Mouse (Mus musculus): Measurements from ENCODE around the gene Nrp2. TPM values are rescaled to one million over a fixed set of nuclear protein-coding genes. Genes with fewer than 3 reads are reported as not detected.

Gene Nrp2
- polyA plus RNA-seq, 1 experiment from 2014 or later = 31.1 TPM

DNA sequence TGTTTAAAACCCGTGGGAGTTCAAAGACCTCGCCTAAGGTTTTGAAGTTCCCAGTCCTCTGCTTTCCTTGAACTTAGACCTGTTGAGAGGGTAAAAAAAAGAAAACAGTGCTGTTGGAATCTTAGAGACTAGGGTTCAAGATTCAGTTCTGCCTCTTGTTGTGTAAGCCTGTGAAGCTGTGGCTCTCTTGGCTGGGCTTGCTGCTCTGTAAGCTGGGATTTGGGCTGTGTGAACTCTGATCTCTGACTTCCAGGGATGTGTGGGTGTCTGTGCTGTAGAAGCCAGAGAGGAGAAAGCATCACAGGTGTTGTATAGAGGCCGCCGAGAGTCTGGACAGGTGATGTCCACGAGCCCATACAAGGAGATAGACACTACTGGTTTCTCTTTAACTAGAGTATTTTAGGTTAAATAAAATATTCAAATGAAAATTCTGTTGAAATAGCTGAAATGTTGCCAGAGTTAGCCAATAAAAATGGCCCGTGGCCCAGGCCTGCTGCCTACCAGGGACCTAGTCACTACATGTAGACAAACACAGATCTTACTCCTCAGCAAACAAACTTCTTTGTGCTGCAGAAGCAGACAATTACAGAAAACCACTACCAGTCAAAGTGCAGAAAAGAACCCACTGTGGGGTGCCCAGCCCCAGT is 120.6 kb downstream of the Nrp2 start:
- H3K27me3 ChIP-seq (replicated peaks) = no peaks in the 10 kb centered on the region
- no peak overlapping the region for H3K4me3 ChIP-seq (replicated peaks)
- H3K9ac ChIP-seq = no peak overlapping the region
- ATAC-seq = no peak
- H3K36me3 ChIP-seq = no peaks in the 10 kb centered on the region
- H3K4me2 ChIP-seq (replicated peaks) = no peak overlapping the region
- WGBS = 70% methylated on average over 6 of the region's 6 CpGs
- H3K9me3 ChIP-seq = no peaks in the 10 kb centered on the region
- no peak overlapping the region for H3K27ac ChIP-seq
- H3K4me1 ChIP-seq (replicated peaks) = peaks cover 6% of the 10 kb centered on the region; the same call in 1 of the 2 replicates

DNA sequence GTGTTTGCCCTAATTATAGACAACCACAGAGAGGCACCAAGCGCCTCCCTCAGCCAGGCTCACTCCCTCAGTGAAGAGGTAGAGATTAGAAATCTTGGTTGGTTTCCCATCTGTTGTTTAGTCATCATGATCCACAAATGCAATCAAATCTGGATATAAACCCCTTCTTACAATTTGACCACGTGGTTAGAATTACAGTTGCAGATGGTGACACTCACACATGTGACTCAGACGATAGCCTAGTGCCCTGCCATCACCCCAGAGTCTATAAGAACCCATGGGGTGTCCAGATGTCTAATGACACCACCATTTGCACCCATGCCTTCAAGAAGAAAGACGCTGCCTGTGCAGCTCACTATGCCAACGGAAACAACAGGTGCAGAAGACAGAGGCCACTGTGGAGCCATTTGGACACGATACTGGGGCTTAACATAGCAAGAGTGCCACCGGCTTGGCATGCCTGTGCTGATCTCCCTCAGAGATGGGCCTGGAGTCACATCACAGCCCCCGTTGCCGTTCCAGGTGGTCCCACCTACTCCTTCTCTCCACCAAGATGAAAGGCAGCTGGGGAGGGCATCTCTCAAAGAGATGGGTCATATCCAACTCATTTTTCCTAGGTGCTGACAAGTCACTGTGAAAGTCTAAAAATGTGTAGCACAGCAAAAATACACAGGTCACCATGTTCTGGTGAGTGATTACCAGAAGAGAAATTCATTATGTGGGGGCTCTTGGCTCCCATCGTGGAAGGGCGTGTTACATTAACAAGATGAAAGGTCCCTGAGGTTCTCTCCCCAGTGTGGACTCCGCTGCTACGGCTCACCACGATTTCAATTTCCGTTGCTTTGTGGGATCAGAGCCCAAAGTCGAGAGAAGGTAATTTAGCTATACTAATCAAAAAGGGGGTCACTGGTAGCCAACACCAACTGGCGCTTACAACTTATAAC is 123.0 kb downstream of the Nrp2 start:
- Histone ChIP-seq H3K27me3 (replicated peaks) (no peaks in the 10 kb centered on the region), H3K36me3 (no peaks in the 10 kb centered on the region), H3K9me3 (no peaks in the 10 kb centered on the region), H3K4me1 (replicated peaks) (peaks cover 6% of the 10 kb centered on the region; the same call in 1 of the 2 replicates), H3K4me2 (replicated peaks) (no peak overlapping the region), H3K9ac (no peak overlapping the region), H3K4me3 (replicated peaks) (no peak overlapping the region), H3K27ac (no peak overlapping the region)
- WGBS = 86% methylated on average over 17 of the region's 17 CpGs
- no peak for ATAC-seq

DNA sequence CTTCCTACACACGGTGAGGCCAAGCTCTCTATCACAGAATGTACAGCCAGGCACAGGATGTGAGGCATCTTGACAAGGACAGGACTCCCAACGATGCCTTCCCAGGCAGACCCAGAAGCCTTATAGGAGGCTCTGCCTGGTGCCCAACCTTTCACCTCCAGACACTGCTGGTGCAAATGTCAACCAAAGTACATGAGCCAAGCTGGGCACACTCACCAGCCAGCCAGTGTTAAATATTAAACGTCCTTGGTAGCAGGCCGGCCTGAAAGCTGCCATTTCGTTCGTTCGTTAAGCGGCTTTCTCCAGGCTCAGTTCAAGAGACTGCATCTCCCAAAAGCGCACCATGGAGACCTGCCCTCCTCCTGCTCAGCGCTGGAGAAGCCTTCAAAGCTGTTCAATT is 124.2 kb downstream of the Nrp2 start:
- no peaks in the 10 kb centered on the region for H3K9me3 ChIP-seq
- H3K9ac ChIP-seq = no peak overlapping the region
- WGBS = 56% methylated on average over 10 of the region's 10 CpGs
- no peak overlapping the region for H3K4me2 ChIP-seq (replicated peaks)
- peaks cover 1% of the 10 kb centered on the region; the same call in 1 of the 2 replicates for H3K4me1 ChIP-seq (replicated peaks)
- H3K27me3 ChIP-seq (replicated peaks) = no peaks in the 10 kb centered on the region
- no peak overlapping the region for H3K27ac ChIP-seq
- H3K4me3 ChIP-seq (replicated peaks) = no peak overlapping the region
- no peaks in the 10 kb centered on the region for H3K36me3 ChIP-seq
- no peak for ATAC-seq

DNA sequence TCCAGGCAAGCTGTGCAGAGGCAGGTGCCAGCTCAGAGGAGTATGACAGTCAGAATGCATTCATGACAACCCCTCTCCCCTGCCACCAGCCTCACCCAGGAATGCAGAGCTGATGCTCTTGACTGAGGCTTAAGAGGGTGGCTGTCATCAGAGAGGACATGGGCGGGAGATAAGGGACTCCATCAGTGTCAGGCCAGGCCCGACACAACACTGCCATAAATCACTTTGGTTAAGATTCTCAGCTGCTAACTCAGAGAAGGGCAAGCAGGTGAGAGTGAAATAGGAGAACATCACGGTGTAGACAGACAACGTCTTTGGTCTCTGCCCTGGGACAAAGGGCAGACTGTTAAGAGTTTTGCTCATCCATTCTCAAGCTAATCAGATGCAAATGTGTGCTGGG is 125.1 kb downstream of the Nrp2 start:
- WGBS = 33% methylated on average over 4 of the region's 4 CpGs
- H3K27me3 ChIP-seq (replicated peaks) = no peaks in the 10 kb centered on the region
- no peaks in the 10 kb centered on the region for H3K9me3 ChIP-seq
- H3K27ac ChIP-seq = no peak overlapping the region
- H3K4me2 ChIP-seq (replicated peaks) = no peak overlapping the region
- no peak overlapping the region for H3K9ac ChIP-seq
- no peaks in the 10 kb centered on the region for H3K4me1 ChIP-seq (replicated peaks)
- no peak overlapping the region for H3K4me3 ChIP-seq (replicated peaks)
- H3K36me3 ChIP-seq = no peaks in the 10 kb centered on the region
- no peak for ATAC-seq

DNA sequence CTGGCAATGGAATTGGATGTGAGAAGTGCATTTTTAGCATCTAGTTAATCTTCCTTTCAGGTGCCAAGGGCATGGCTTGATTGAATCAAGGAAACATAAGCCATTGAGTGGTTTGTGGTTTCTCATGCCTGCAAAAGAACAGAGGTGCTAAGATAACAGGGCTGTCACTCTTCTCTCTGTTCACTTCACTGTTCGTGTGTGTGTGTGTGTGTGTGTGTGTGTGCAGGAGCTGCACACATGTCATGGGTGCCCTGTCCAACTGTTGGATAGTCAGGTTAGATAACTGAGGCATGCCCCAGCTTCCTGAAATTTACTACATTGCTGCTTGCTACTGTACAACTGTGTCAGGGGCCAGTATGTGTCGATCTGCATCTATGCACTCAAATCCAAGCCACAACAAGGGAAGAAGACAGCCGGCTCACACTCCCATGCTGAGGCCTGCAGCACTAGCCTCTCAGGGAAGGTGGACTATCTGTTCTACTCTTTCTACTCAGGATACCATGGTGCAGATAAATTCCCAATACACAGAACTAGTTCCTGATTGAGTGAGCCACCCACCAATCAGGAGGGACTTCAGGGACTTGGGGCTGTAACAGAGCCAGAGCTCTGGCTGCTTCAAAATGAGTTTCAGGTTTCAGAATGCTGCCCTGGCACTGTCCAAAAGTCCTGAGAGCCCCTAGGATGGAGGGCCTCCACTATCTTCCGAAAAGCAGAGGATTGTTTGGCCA is 126.8 kb downstream of the Nrp2 start:
- Histone ChIP-seq H3K9me3 (no peaks in the 10 kb centered on the region), H3K27me3 (replicated peaks) (no peaks in the 10 kb centered on the region), H3K4me3 (replicated peaks) (no peak overlapping the region), H3K9ac (no peak overlapping the region), H3K4me1 (replicated peaks) (no peaks in the 10 kb centered on the region), H3K4me2 (replicated peaks) (no peak overlapping the region), H3K36me3 (no peaks in the 10 kb centered on the region), H3K27ac (no peak overlapping the region)
- WGBS = 70% methylated on average over 4 of the region's 4 CpGs
- ATAC-seq = no peak

DNA sequence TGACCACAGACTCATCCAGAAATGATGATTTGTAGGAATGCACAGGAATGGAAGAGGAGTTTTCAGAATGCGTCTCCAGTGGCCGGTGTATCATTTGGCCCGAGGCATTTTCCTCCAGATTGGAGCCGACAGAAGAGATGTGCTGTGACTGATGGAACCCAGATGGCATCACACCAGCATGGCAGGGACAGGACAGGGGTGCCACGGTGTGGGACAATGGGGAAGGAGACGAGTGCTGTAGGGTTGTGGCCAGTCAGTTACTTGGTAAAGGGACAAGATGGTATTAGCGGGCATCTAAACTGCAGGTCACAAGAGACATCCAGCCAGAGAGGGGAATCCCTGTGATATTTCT is 127.3 kb downstream of the Nrp2 start:
- Histone ChIP-seq H3K36me3 (no peaks in the 10 kb centered on the region), H3K4me3 (replicated peaks) (no peak overlapping the region), H3K4me2 (replicated peaks) (no peak overlapping the region), H3K9me3 (no peaks in the 10 kb centered on the region), H3K9ac (no peak overlapping the region), H3K27me3 (replicated peaks) (no peaks in the 10 kb centered on the region), H3K4me1 (replicated peaks) (no peaks in the 10 kb centered on the region), H3K27ac (no peak overlapping the region)
- 66% methylated on average over 7 of the region's 7 CpGs for WGBS
- ATAC-seq = no peak

DNA sequence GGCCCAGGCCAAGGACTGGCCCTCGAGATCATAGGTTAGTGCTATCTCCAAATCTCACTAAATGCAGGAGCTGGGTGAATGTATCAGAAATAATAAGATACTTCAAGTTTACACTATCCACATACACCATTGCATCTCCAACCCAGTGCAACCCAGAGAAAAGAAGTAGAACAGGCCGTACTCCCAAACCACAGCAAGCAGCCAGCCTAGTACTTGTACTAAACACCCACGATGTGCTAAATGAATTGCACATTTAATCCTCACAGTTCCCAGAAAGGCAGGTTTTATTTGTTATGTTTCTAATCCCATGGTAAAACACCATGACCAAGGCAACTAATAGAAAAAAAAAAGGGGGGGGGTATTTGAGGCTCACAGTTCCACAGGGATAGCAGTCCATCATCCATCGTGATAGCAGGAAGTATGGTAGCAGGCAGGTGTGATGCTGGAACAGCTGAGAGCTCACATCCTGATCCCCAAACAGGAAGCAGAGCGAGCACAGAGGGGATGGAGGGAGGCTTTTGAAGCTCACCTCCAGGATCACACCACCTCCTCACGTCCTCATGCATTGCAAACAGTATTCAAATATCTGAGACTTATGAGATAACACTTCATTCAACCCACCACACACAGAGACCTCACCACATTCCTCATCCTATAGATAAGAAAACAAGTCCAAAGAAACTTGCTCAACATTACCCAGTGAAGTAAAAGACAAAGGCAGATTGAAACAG is 128.8 kb downstream of the Nrp2 start:
- no peak overlapping the region for H3K27ac ChIP-seq
- 74% methylated on average over 6 of the region's 6 CpGs for WGBS

DNA sequence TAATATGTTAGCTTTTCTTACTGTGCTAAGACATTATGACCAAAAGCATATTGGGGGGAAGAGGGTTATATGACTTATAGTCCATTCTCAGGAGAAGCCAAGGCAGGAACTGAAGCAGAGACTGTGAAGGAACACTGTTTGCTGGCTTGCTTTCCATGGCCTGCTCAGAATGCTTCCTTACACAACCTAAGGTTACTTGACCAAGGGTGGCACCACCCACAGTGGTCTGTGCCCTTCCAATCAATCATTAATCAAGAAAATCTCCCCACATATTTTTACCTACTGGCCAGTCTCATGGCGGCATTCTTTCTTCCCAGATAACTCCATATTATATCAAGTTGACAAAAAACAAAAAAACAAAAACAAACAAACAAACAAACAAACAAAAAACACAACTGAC is 130.3 kb downstream of the Nrp2 start:
- no peaks in the 10 kb centered on the region for H3K9me3 ChIP-seq
- H3K9ac ChIP-seq = no peak overlapping the region
- H3K4me1 ChIP-seq (replicated peaks) = no peaks in the 10 kb centered on the region
- no peak overlapping the region for H3K27ac ChIP-seq
- 85% methylated on average over 1 of the region's 1 CpGs for whole genome bisulfite sequencing
- H3K4me2 ChIP-seq (replicated peaks) = no peak overlapping the region
- no peaks in the 10 kb centered on the region for H3K27me3 ChIP-seq (replicated peaks)
- no peak overlapping the region for H3K4me3 ChIP-seq (replicated peaks)
- no peaks in the 10 kb centered on the region for H3K36me3 ChIP-seq
- ATAC-seq = no peak

More for the DNA sequence above, 128.8 kb downstream of the Nrp2 start:
- Histone ChIP-seq H3K9ac (no peak overlapping the region), H3K9me3 (no peaks in the 10 kb centered on the region), H3K27me3 (replicated peaks) (no peaks in the 10 kb centered on the region), H3K4me3 (replicated peaks) (no peak overlapping the region), H3K4me2 (replicated peaks) (no peak overlapping the region), H3K36me3 (no peaks in the 10 kb centered on the region), H3K4me1 (replicated peaks) (no peaks in the 10 kb centered on the region)
- ATAC-seq = no peak

DNA sequence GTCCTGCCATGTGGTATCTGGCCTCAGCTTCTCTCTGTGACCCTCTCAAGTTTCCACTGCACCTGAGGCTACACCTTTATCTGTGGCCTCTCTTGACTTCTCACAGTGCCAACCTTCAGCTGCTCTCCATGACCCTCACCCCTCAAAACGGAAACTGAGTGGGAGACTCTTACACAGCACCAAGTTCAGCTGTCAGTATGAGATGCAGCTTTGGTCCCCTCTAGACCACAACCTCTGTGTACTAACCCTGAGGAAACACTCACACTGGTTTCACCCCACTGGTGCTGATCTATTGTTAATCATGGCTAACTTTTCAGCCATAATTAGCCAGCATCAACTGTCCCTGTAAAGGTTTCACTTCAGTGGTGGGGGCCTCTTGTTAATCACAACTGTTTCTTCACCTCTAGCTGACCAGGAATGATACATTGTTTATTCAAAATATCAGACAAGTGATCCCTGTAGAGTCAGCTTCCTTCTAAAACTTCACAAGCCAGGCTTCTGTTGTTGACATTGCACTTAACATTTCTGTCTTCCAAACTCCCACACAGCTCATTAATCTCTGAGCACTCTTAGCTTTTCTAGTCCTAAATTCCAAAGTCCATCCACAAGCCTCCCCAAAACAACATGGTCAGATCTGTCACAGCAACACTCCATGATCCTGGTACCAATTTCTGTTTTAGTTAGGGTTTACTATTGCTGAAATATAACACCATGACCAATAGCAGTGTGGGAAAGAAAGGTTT is 131.5 kb downstream of the Nrp2 start:
- Histone ChIP-seq H3K4me1 (replicated peaks) (no peaks in the 10 kb centered on the region), H3K27me3 (replicated peaks) (no peaks in the 10 kb centered on the region), H3K36me3 (no peaks in the 10 kb centered on the region), H3K4me3 (replicated peaks) (no peak overlapping the region), H3K4me2 (replicated peaks) (no peak overlapping the region), H3K9ac (no peak overlapping the region), H3K27ac (no peak overlapping the region), H3K9me3 (no peaks in the 10 kb centered on the region)
- 83% methylated on average over 1 of the region's 1 CpGs for WGBS
- no peak for ATAC-seq

DNA sequence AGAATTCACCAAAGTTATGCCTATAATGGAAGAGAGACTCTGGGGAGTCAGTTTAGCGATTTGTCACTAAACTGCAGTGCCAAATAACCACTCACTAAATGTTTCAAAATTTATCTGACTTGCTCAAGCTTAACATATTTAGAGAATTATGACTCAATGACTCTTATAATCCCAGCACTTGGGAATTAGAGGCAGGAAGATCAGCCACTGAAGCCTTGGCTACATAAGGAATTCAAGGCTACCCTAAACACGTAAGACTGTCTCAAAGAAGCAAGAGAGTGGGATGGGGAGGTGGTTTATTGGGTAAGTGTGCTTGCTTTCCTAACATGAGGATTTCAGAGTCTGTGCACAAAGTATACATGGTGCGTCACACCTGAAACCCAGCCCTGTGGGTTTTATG is 135.0 kb downstream of the Nrp2 start:
- Histone ChIP-seq H3K4me2 (replicated peaks) (no peak overlapping the region), H3K9ac (no peak overlapping the region), H3K27me3 (replicated peaks) (no peaks in the 10 kb centered on the region), H3K27ac (no peak overlapping the region), H3K9me3 (no peaks in the 10 kb centered on the region), H3K4me1 (replicated peaks) (no peaks in the 10 kb centered on the region), H3K36me3 (no peaks in the 10 kb centered on the region), H3K4me3 (replicated peaks) (no peak overlapping the region)
- ATAC-seq = no peak
- WGBS = 86% methylated on average over 3 of the region's 3 CpGs

DNA sequence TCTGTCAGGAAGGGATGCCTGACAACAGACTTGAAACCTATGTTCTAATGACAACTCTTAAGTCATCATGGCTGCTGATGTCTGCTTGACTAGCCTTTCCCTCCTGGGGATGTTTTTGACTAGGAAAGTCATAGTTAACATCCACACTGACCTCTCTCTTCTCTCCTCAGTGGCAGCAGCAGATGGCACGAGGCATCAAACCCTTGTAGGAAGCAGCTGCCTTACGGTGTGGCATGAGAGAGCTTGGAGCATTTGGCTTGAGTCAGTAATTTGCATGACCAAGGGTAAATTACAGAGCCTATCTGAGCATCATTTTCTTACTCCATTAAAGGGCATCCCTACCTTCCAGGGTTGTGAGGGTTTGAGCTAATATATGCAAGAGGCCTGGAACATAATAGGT is 135.5 kb downstream of the Nrp2 start:
- no peaks in the 10 kb centered on the region for H3K27me3 ChIP-seq (replicated peaks)
- no peak for ATAC-seq
- H3K4me1 ChIP-seq (replicated peaks) = no peaks in the 10 kb centered on the region
- no peak overlapping the region for H3K4me2 ChIP-seq (replicated peaks)
- H3K9me3 ChIP-seq = no peaks in the 10 kb centered on the region
- H3K4me3 ChIP-seq (replicated peaks) = no peak overlapping the region
- no peak overlapping the region for H3K27ac ChIP-seq
- 73% methylated on average over 2 of the region's 2 CpGs for WGBS
- H3K36me3 ChIP-seq = no peaks in the 10 kb centered on the region
- H3K9ac ChIP-seq = no peak overlapping the region
